In the genomic region with DNA sequence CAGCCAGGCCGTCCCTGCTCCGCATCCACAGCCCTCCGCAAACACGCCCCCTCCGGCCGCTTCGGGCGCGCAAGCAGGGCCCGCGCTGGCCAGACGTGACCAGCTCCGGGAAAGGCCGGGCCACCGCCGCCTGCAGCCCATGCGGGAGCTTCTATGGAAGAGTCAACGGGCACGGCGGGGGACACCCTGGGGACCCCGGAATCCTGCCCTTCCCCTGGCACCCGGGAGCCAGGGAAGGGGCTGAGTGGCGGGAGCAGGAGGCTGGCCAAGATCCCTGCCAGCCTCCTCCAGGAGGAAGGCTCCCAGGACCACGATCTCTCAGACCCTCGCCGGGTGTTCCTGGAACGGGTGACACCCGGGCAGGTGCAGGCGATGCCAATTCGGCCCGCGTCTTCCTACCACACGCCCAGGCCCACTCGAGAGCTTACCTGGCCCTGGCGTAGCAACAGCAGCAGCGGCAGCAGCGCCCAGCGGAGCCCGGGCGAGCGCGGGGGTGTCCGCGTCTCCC, we compare ENCODE assay signal across 8 mouse cellular contexts. TPM values are rescaled to one million over a fixed set of nuclear protein-coding genes. Genes with fewer than 3 reads are reported as not detected.
A peak's percentile ranks its signal among the peaks of the same experiment; 100 is the strongest.
DNase-seq lines count a peak whose midpoint lies in the region; ATAC-seq and TF ChIP-seq lines count a peak whose summit lies in the region.

No protein-coding gene starts in this region.

- peak; percentile 33; the same call in 1 of the 2 replicates for ATAC-seq in embryonic facial prominence, embryonic 13.5 days (ENCODE audit: insufficient number of reproducible peaks, insufficient read depth, low FRiP score, low TSS enrichment, low read depth)
- peak; percentile 49 for ATAC-seq in heart, embryonic 14.5 days (ENCODE audit: insufficient number of reproducible peaks, insufficient read depth, low FRiP score, low read depth)
- peak; percentile 75 for ATAC-seq in kidney, postnatal 0 days (replicated peaks; ENCODE audit: low FRiP score, low read depth)

- peak; percentile 58 for TF ChIP-seq CTCF in kidney, postnatal 0 days (IDR thresholded peaks at IDR 0.05; ENCODE audit: low read depth)

- in situ Hi-C loops in ES-E14 (cut with MboI; ENCODE audit: low sequenced_read_pairs in 2 of 2, unreplicated experiment in 2 of 2) = no loop called here

- peak overlapping the region; percentile 99 for H3K4me2 ChIP-seq in embryonic facial prominence, embryonic 13.5 days
- peak overlapping the region; percentile 100 for H3K4me2 ChIP-seq in heart, embryonic 14.5 days (ENCODE audit: low read length)
- peak overlapping the region; percentile 83 for H3K4me2 ChIP-seq in kidney, postnatal 0 days (ENCODE audit: low read length)

- no peak for DNase-seq in ES-E14 (ENCODE audit: low read depth, low spot score)
- DNase-seq in adrenal gland, postnatal 14 days = peak; percentile 83
- peak; percentile 72 for DNase-seq in kidney, postnatal 0 days (ENCODE audit: low spot score)
- DNase-seq in lung, postnatal 14 days = peak; percentile 54
- DNase-seq in ovary, postnatal 36 days (ENCODE audit: low spot score) = peak; percentile 66
- no peak for DNase-seq in c-Kit-positive CD71-positive TER-119-positive erythroid progenitor cells, embryonic 14.5 days (ENCODE audit: low spot score)

- under 1% methylated on average over 44 of the region's 44 CpGs for WGBS in embryonic facial prominence, embryonic 13.5 days
- under 1% methylated on average over 41 of the region's 44 CpGs for WGBS in heart, embryonic 14.5 days
- WGBS in kidney, postnatal 0 days = under 1% methylated on average over 42 of the region's 44 CpGs

- peak overlapping the region; percentile 76 for H3K9ac ChIP-seq in ES-E14 (ENCODE audit: insufficient read depth, low read depth, low read length, poor library complexity, severe bottlenecking)
- H3K9ac ChIP-seq in embryonic facial prominence, embryonic 13.5 days = peak overlapping the region; percentile 87
- H3K9ac ChIP-seq in heart, embryonic 14.5 days (ENCODE audit: low read length) = peak overlapping the region; percentile 84
- peak overlapping the region; percentile 91 for H3K9ac ChIP-seq in kidney, postnatal 0 days (ENCODE audit: low read depth, low read length)

- no peaks in the 10 kb centered on the region for H3K9me3 ChIP-seq in ES-E14 (ENCODE audit: control insufficient read depth, insufficient read depth, low read depth, low read length)
- no peaks in the 10 kb centered on the region for H3K9me3 ChIP-seq in embryonic facial prominence, embryonic 13.5 days
- H3K9me3 ChIP-seq in heart, embryonic 14.5 days (ENCODE audit: control insufficient read depth, low read length) = no peaks in the 10 kb centered on the region
- H3K9me3 ChIP-seq in kidney, postnatal 0 days (replicated peaks; ENCODE audit: low read length) = no peaks in the 10 kb centered on the region

- H3K4me1 ChIP-seq in ES-E14 (ENCODE audit: control insufficient read depth in 2 of 2, insufficient read depth in 2 of 2, low read length in 2 of 2, poor library complexity in 1 of 2) = peaks cover 0 to 7% of the 10 kb centered on the region in 2 experiments; a peak in 1 of 4 replicates
- peaks cover 10% of the 10 kb centered on the region for H3K4me1 ChIP-seq in embryonic facial prominence, embryonic 13.5 days
- peaks cover 6 to 13% of the 10 kb centered on the region in 2 experiments; a peak in 3 of 4 replicates for H3K4me1 ChIP-seq in heart, embryonic 14.5 days (ENCODE audit: control insufficient read depth in 2 of 2, insufficient read depth in 2 of 2, low read length in 2 of 2)
- H3K4me1 ChIP-seq in kidney, postnatal 0 days (replicated peaks; ENCODE audit: insufficient read depth, low read length) = peaks cover 3% of the 10 kb centered on the region; the same call in 1 of the 2 replicates

- H3K36me3 ChIP-seq in ES-E14 (ENCODE audit: control insufficient read depth, insufficient read depth, low read length, poor library complexity, severe bottlenecking) = no peaks in the 10 kb centered on the region
- H3K36me3 ChIP-seq in embryonic facial prominence, embryonic 13.5 days = no peaks in the 10 kb centered on the region
- no peaks in the 10 kb centered on the region for H3K36me3 ChIP-seq in heart, embryonic 14.5 days (ENCODE audit: control insufficient read depth, insufficient read depth, low read length)
- no peaks in the 10 kb centered on the region for H3K36me3 ChIP-seq in kidney, postnatal 0 days (ENCODE audit: insufficient read depth, low read length)

- H3K27me3 ChIP-seq in embryonic facial prominence, embryonic 13.5 days = peaks cover 5% of the 10 kb centered on the region; the same call in 1 of the 2 replicates
- H3K27me3 ChIP-seq in heart, embryonic 14.5 days (ENCODE audit: control insufficient read depth, insufficient read depth, low read length) = no peaks in the 10 kb centered on the region; the same call in 1 of the 2 replicates
- H3K27me3 ChIP-seq in kidney, postnatal 0 days (ENCODE audit: insufficient read depth, low read length) = no peaks in the 10 kb centered on the region

- H3K27ac ChIP-seq in ES-E14 (ENCODE audit: insufficient read depth, low read depth, low read length, poor library complexity, severe bottlenecking) = no peak overlapping the region
- peak overlapping the region; percentile 82 for H3K27ac ChIP-seq in embryonic facial prominence, embryonic 13.5 days
- H3K27ac ChIP-seq in heart, embryonic 14.5 days (replicated peaks in 1 of 2; ENCODE audit: control insufficient read depth in 1 of 2, insufficient read depth in 1 of 2, low read depth in 2 of 2, low read length in 2 of 2) = peak overlapping the region; percentile 5 to 77; a peak in 2 of 4 replicates
- peak overlapping the region; percentile 96 for H3K27ac ChIP-seq in kidney, postnatal 0 days

- H3K4me3 ChIP-seq in ES-E14 (ENCODE audit: insufficient read depth in 1 of 2, low read depth in 1 of 2, low read length in 2 of 2, poor library complexity in 1 of 2, severe bottlenecking in 1 of 2) = peak overlapping the region; percentile 86 to 96
- H3K4me3 ChIP-seq in embryonic facial prominence, embryonic 13.5 days = peak overlapping the region; percentile 81
- peak overlapping the region; percentile 68 to 88 for H3K4me3 ChIP-seq in heart, embryonic 14.5 days (ENCODE audit: control insufficient read depth in 1 of 2, insufficient read depth in 1 of 2, low read depth in 1 of 2, low read length in 2 of 2)
- peak overlapping the region; percentile 77 for H3K4me3 ChIP-seq in kidney, postnatal 0 days (replicated peaks; ENCODE audit: low read depth, low read length)

TF ChIP-seq in ES-E14, 5 proteins besides CTCF, POLR2A, EP300 and RAD21:
- TF ChIP-seq ZNF384 (IDR thresholded peaks at IDR 0.05; ENCODE audit: low read depth, low read length) = no peak
- no peak for TF ChIP-seq ZC3H11A (IDR thresholded peaks at IDR 0.05; ENCODE audit: borderline replicate concordance, low read depth, low read length)
- TF ChIP-seq HCFC1 (IDR thresholded peaks at IDR 0.05; ENCODE audit: borderline replicate concordance, insufficient read depth, low read length) = no peak
- no peak for TF ChIP-seq MAFK (IDR thresholded peaks at IDR 0.05; ENCODE audit: insufficient read depth, low read depth, low read length)
- no peak for TF ChIP-seq CHD2 (IDR thresholded peaks at IDR 0.05; ENCODE audit: low read depth, low read length)

RNA-seq across cellular contexts. Expression of gene Ptprj, which starts 0.7 kb away (rescaled TPM):
- total RNA-seq in ES-E14 (2012; rRNA removed) = 10.7 and 17.2 TPM in 2 replicates
- 23.7 and 23.9 TPM in 2 replicates for total RNA-seq in adrenal gland, postnatal 14 days (2021)
- polyA plus RNA-seq in embryonic facial prominence, embryonic 13.5 days (2015; fragmentation: Nextera tagmentation; extraction: Ambion mirVana) = 2.8 and 3.2 TPM in 2 replicates
- polyA plus RNA-seq in heart, embryonic 14.5 days (2014; fragmentation: Nextera tagmentation; extraction: Ambion mirVana) = 1.5 and 1.8 TPM in 2 replicates
- polyA plus RNA-seq in kidney, postnatal 0 days (2015; fragmentation: Nextera tagmentation; extraction: Ambion mirVana) = 6.8 and 7.2 TPM in 2 replicates

Comparison
In these comparisons a context has a peak if more than half of its experiments do, and no peak if none do; other contexts are left out.
1. DNase-seq: peak in adrenal gland, postnatal 14 days (single experiment), kidney, postnatal 0 days (single experiment), lung, postnatal 14 days (single experiment) and ovary, postnatal 36 days (single experiment); none in ES-E14 (single experiment) and c-Kit-positive CD71-positive TER-119-positive erythroid progenitor cells, embryonic 14.5 days (single experiment).
2. Peak in every context shown above with its lines, with median percentiles within 50 percentile points of each other: H3K4me3 ChIP-seq, H3K9ac ChIP-seq, ATAC-seq and H3K4me2 ChIP-seq.